Mouse (Mus musculus): ENCODE measurements around the gene Hspa1a.

GRCm38 (mm10) chr17:34931061-34931734, 40.8 kb downstream of the Hspa1a start, which contains the start of gene Neu1:
- no peak for TF ChIP-seq GATA1 (IDR thresholded peaks at IDR 0.05; ENCODE audit: borderline replicate concordance, low read length)
- no peak for TF ChIP-seq FLI1 (IDR thresholded peaks at IDR 0.05; ENCODE audit: low read length)

Data from megakaryocyte, embryonic 14.5 days (primary cell).